Mouse (Mus musculus): ENCODE measurements around the gene Mlst8. TPM values are rescaled to one million over a fixed set of nuclear protein-coding genes. Genes with fewer than 3 reads are reported as not detected.
"Not testable (repeated sequence)": the region's sequence is repeated elsewhere in the genome, so short reads cannot be mapped to it uniquely, and the experiment has no call there.

Gene Mlst8
- polyA plus RNA-seq, 1 experiment = 21.7 TPM

DNA sequence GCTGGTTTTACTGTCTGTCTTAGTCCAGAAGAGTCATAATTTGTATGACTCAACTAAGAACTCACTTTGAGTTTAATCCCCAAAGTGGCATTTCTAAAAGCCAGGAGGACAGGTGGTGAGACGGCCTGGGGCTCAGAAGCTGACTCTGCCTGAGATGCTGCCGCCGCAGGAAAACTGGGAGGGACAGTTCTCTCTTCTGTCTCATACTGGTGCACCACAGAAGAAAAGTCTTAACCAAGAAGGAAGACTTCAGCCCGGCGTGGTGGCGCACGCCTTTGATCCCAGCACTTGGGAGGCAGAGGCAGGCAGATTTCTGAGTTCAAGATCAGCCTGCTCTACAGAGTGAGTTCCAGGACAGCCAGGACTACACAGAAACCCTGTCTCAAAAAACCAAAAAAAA lies 53.0 kb downstream of the Mlst8 start:
- DNase-seq (ENCODE audit: low spot score) = no peak

DNA sequence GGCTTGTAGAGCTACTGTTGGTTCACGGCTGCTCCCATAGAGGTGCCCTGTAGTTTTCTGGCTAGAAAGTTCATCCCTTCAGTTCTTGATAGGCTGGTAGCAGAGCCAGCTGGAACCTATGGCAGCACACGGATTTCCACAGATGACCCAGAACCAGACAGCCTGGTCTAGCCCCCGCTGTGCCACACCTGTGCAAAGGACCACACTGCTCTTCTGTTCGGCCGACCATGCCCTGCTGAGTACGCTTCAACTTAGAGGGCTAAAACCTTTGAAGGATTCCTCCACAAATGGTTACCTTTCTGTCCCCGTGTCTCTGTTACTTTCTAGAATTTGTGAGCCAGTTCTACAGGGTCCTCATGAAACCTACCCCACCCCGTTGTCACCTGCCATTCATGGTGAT lies 53.6 kb downstream of the Mlst8 start:
- not testable (repeated sequence) for DNase-seq (ENCODE audit: low spot score)

DNA sequence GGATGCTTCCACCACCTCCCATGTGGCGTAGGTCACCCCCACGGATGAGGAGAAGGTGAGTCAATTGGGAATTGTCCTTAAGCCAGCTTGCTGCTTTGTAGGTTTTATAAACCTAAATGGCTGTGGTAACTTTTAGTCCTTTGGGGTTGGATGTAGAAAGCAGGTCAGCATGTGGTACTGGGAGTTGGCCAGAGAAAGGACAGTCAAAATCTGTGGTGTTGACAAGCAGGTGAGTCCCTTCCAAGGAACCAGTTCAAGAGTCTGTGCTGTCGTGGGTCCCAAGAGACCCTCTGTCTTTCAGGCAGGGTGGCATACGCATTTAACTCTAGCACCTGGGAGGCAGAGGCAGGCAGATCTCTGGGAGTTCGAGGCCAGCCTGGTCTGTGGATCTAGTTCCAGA lies 54.4 kb downstream of the Mlst8 start:
- DNase-seq (ENCODE audit: low spot score) = no peak

Other genes with a start within 250 kb of the Mlst8 start
- gene Ccnf, start 227.6 kb downstream of the Mlst8 start, polyA plus RNA-seq (2012; rRNA removed) = 1.6 and 1.7 TPM in 2 replicates
- gene Abca17, start 128.0 kb downstream of the Mlst8 start, polyA plus RNA-seq (2012; rRNA removed) = 0.10 and 0.12 TPM in 2 replicates
- gene Abca3, start 127.1 kb downstream of the Mlst8 start, polyA plus RNA-seq (2012; rRNA removed) = 44.4 and 47.7 TPM in 2 replicates
- 119 and 134 TPM in 2 replicates for gene Rnps1, start 64.5 kb downstream of the Mlst8 start, polyA plus RNA-seq (2012; rRNA removed)
- 116 and 139 TPM in 2 replicates for gene Eci1, start 52.4 kb downstream of the Mlst8 start, polyA plus RNA-seq (2012; rRNA removed)
- 47.5 and 62.9 TPM in 2 replicates for gene Dnase1l2, start 36.0 kb downstream of the Mlst8 start, polyA plus RNA-seq (2012; rRNA removed)
- gene E4f1, start 8.8 kb downstream of the Mlst8 start, polyA plus RNA-seq (2012; rRNA removed) = 55.8 and 61.5 TPM in 2 replicates
- gene Pgp, start 8.7 kb downstream of the Mlst8 start, polyA plus RNA-seq (2012; rRNA removed) = 31.8 and 33.5 TPM in 2 replicates
- gene Bricd5, start 5.2 kb downstream of the Mlst8 start, polyA plus RNA-seq (2012; rRNA removed) = 0.10 and 0.19 TPM in 2 replicates
- 0.76 and 1.1 TPM in 2 replicates for gene Caskin1, start 9.5 kb upstream of the Mlst8 start, polyA plus RNA-seq (2012; rRNA removed)
- gene Traf7, start 48.9 kb upstream of the Mlst8 start, polyA plus RNA-seq (2012; rRNA removed) = 174 and 223 TPM in 2 replicates
- gene Rab26, start 55.1 kb upstream of the Mlst8 start, polyA plus RNA-seq (2012; rRNA removed) = 1.4 and 1.5 TPM in 2 replicates
- gene Pkd1, start 70.8 kb upstream of the Mlst8 start, polyA plus RNA-seq (2012; rRNA removed) = 69.8 and 84.0 TPM in 2 replicates
- gene Tsc2, start 153.6 kb upstream of the Mlst8 start, polyA plus RNA-seq (2012; rRNA removed) = 95.3 and 112 TPM in 2 replicates
- gene Nthl1, start 153.6 kb upstream of the Mlst8 start, polyA plus RNA-seq (2012; rRNA removed) = 21.7 and 22.0 TPM in 2 replicates
- gene Slc9a3r2, start 171.2 kb upstream of the Mlst8 start, polyA plus RNA-seq (2012; rRNA removed) = 59.2 and 63.5 TPM in 2 replicates
- gene Npw, start 179.4 kb upstream of the Mlst8 start, polyA plus RNA-seq (2012; rRNA removed) = 0.62 and 0.80 TPM in 2 replicates
- gene Zfp598, start 190.6 kb upstream of the Mlst8 start, polyA plus RNA-seq (2012; rRNA removed) = 42.9 and 54.2 TPM in 2 replicates
- gene Syngr3, start 210.9 kb upstream of the Mlst8 start, polyA plus RNA-seq (2012; rRNA removed) = 0.58 and 0.62 TPM in 2 replicates
- 21.0 and 23.7 TPM in 2 replicates for gene Gfer, start 217.1 kb upstream of the Mlst8 start, polyA plus RNA-seq (2012; rRNA removed)
- 7.6 and 10.7 TPM in 2 replicates for gene Noxo1, start 217.2 kb upstream of the Mlst8 start, polyA plus RNA-seq (2012; rRNA removed)
- gene Tbl3, start 228.6 kb upstream of the Mlst8 start, polyA plus RNA-seq (2012; rRNA removed) = 31.4 and 34.8 TPM in 2 replicates
- 0.18 and 0.30 TPM in 2 replicates for gene Rnf151, start 239.0 kb upstream of the Mlst8 start, polyA plus RNA-seq (2012; rRNA removed)
- gene Rps2, start 239.0 kb upstream of the Mlst8 start, polyA plus RNA-seq (2012; rRNA removed) = 1,660 and 1,865 TPM in 2 replicates
- 298 and 302 TPM in 2 replicates for gene Ndufb10, start 245.4 kb upstream of the Mlst8 start, polyA plus RNA-seq (2012; rRNA removed)
- gene Rpl3l, start 248.7 kb upstream of the Mlst8 start, polyA plus RNA-seq (2012; rRNA removed) = 0.19 and 0.29 TPM in 2 replicates